Mouse (Mus musculus) lung, adult 2 months (tissue): ENCODE measurements around the gene Jup.

ENCODE experiments used
- CTCF ChIP-seq: fragments of 200-500 bp; IDR thresholded peaks from 2 replicates; pipeline ENCODE4 v1.5.1; 2011; ENCODE audit warnings: mild to moderate bottlenecking, low read length, control low read depth; ENCODE audit not compliant: insufficient read depth
- POLR2A ChIP-seq: fragments of 200-500 bp; IDR thresholded peaks from 2 replicates; pipeline ENCODE4 v1.6.1; 2011; ENCODE audit warnings: low read depth, mild to moderate bottlenecking, control low read depth, low read length, borderline replicate concordance; ENCODE audit errors: extremely low read depth

DNA sequence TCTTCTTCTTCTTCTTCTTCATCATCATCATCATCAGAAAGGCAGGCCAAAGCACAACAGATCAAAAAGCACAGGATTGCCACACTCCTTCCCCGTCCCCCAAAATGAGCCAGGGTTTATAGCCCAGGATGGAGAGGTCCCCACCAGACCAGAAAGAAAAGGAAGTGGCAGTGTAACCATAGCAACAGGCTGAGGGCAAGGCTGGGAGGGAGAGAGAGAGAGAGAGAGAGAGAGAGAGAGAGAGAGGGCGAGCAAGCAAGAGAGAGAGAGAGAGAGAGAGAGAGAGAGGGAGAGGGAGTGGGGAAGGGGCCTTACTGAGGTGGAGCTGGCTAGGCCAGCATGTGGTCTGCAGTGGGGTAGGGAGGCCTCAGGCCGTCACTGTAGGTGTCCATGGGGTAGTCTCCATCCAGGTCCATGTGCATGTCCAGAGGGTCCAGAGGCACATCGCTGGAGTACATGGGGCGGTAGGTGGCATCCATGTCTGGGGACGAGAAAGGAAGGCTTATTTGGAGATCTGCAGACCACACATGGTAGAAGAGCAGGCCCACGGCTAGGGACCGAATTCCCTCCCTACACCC, 25.5 kb downstream of the Jup start:
- TF ChIP-seq CTCF = no peak
- no peak for TF ChIP-seq POLR2A
